8 mouse cellular contexts compared by ENCODE assay signal in the genomic region with DNA sequence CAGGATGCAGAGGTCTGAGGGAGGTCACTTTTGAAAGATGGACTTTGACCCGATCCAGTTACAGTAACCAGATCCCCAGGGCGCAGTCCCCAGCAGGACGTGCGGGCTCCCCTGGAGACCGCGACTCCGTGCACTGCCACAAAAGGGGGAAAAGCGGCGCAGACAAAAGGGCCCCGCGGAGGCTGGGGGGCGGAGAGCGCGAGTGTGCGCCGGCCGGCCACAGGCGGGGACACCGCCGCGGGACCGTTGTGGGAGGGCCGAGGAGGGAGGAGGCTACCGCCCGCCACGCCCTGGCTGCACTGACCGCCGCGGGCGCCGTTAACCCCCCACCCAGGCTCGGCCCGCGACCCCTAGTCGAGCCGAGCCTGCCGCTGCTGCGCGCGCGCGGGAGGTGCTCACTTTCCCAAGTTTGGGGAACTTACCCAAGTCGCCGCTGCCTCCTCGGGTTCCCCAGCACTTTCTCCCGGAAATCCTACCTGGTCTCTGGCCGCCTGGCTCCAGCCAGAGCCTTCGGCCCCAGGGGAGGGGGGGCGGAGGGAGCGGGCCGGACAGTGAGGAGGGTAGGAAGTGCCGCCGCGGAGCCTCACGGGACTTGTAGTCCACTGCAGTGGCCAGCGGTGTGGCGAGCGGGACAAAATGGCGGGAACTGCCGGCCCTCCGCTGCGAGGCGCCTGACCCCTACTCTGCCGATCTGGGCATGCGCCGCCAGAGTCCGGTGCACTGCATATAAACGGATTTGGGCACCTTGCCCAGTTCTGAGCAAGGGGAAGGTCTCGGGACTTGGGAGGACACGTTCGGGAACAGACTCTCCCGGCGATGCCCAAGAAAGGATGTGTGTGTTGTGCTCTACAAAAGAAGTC. TPM values are rescaled to one million over a fixed set of nuclear protein-coding genes. Genes with fewer than 3 reads are reported as not detected.
A peak's percentile ranks its signal among the peaks of the same experiment; 100 is the strongest.
DNase-seq lines count a peak whose midpoint lies in the region; ATAC-seq and TF ChIP-seq lines count a peak whose summit lies in the region.

A gene (minus strand): TSS at position 567 of the 860 bp plus-strand sequence.

- no peaks in the 10 kb centered on the region for H3K27me3 ChIP-seq in embryonic facial prominence, embryonic 15.5 days
- H3K27me3 ChIP-seq in heart, embryonic 10.5 days (ENCODE audit: insufficient read depth, poor library complexity, severe bottlenecking), result no peaks in the 10 kb centered on the region
- no peaks in the 10 kb centered on the region for H3K27me3 ChIP-seq in kidney, embryonic 15.5 days

- peak within 1 kb of the TSS; percentile 52 for H3K4me2 ChIP-seq in embryonic facial prominence, embryonic 15.5 days (replicated peaks)
- peak within 1 kb of the TSS; percentile 64 for H3K4me2 ChIP-seq in kidney, embryonic 15.5 days

- ATAC-seq in embryonic facial prominence, embryonic 15.5 days (ENCODE audit: insufficient number of reproducible peaks, low FRiP score, low TSS enrichment, low read depth), result peak; percentile 97
- peak; percentile 98 for ATAC-seq in kidney, embryonic 15.5 days (replicated peaks; ENCODE audit: low FRiP score)
- peak; percentile 100 for ATAC-seq in monocyte, adult 5-6 weeks (replicated peaks; ENCODE audit: insufficient number of reproducible peaks, low FRiP score, low TSS enrichment, poor library complexity, severe bottlenecking)

- DNase-seq in 416B (ENCODE audit: low read depth) (peak; percentile 99), liver (peak; percentile 96)
- peak; percentile 99 for DNase-seq in heart, embryonic 10.5 days (ENCODE audit: low spot score)
- peak; percentile 90 to 94 for DNase-seq in spleen, postnatal 4 days (ENCODE audit: low spot score in 2 of 2)

- peak; percentile 79; the same call in 1 of the 2 replicates for TF ChIP-seq POLR2A in bone marrow, adult 2 months (IDR thresholded peaks at IDR 0.05; ENCODE audit: borderline replicate concordance, control insufficient read depth, low read depth, low read length)

- peak within 1 kb of the TSS; percentile 92 for H3K4me3 ChIP-seq in bone marrow, adult 2 months (replicated peaks; ENCODE audit: control insufficient read depth, low read depth, low read length)
- H3K4me3 ChIP-seq in embryonic facial prominence, embryonic 15.5 days (replicated peaks), result peak within 1 kb of the TSS; percentile 89
- peak within 1 kb of the TSS; percentile 81 for H3K4me3 ChIP-seq in heart, embryonic 10.5 days
- H3K4me3 ChIP-seq in kidney, embryonic 15.5 days (replicated peaks), result peak within 1 kb of the TSS; percentile 66

- peak within 1 kb of the TSS; percentile 98 for H3K27ac ChIP-seq in bone marrow, adult 2 months (ENCODE audit: control insufficient read depth, insufficient read depth, low read depth, low read length, poor library complexity)
- peak within 1 kb of the TSS; percentile 98 for H3K27ac ChIP-seq in embryonic facial prominence, embryonic 15.5 days (replicated peaks)
- peak within 1 kb of the TSS; percentile 99 for H3K27ac ChIP-seq in heart, embryonic 10.5 days
- H3K27ac ChIP-seq in kidney, embryonic 15.5 days, result peak within 1 kb of the TSS; percentile 99

- H3K9me3 ChIP-seq in embryonic facial prominence, embryonic 15.5 days (replicated peaks), result no peaks in the 10 kb centered on the region
- no peaks in the 10 kb centered on the region for H3K9me3 ChIP-seq in heart, embryonic 10.5 days
- H3K9me3 ChIP-seq in kidney, embryonic 15.5 days (replicated peaks), result peaks cover 4% of the 10 kb centered on the region; the same call in 1 of the 2 replicates

- WGBS in bone marrow, adult 2 months, result under 1% methylated on average over 71 of the region's 73 CpGs
- under 1% methylated on average over 57 of the region's 73 CpGs for WGBS in embryonic facial prominence, embryonic 15.5 days
- WGBS in heart, embryonic 10.5 days, result under 1% methylated on average over 70 of the region's 73 CpGs
- under 1% methylated on average over 64 of the region's 73 CpGs for WGBS in kidney, embryonic 15.5 days

- no peaks in the 10 kb centered on the region; the same call in 1 of the 2 replicates for H3K4me1 ChIP-seq in bone marrow, adult 2 months (ENCODE audit: control insufficient read depth, insufficient read depth, low read length)
- peaks cover 4% of the 10 kb centered on the region; the same call in 1 of the 2 replicates for H3K4me1 ChIP-seq in embryonic facial prominence, embryonic 15.5 days
- H3K4me1 ChIP-seq in heart, embryonic 10.5 days, result peaks cover 17% of the 10 kb centered on the region
- peaks cover 25% of the 10 kb centered on the region for H3K4me1 ChIP-seq in kidney, embryonic 15.5 days

- peak within 1 kb of the TSS; percentile 91 for H3K9ac ChIP-seq in embryonic facial prominence, embryonic 15.5 days
- peak within 1 kb of the TSS; percentile 70 for H3K9ac ChIP-seq in kidney, embryonic 15.5 days

- no peaks in the 10 kb centered on the region for H3K36me3 ChIP-seq in embryonic facial prominence, embryonic 15.5 days
- no peaks in the 10 kb centered on the region for H3K36me3 ChIP-seq in heart, embryonic 10.5 days
- H3K36me3 ChIP-seq in kidney, embryonic 15.5 days, result no peaks in the 10 kb centered on the region

- no peak for TF ChIP-seq CTCF in bone marrow, adult 2 months (IDR thresholded peaks at IDR 0.05; ENCODE audit: control insufficient read depth, insufficient read depth, low read length)

RNA-seq across cellular contexts. Expression of the gene that starts here (rescaled TPM):
- 10.9 and 21.5 TPM in 2 replicates for polyA plus RNA-seq in bone marrow, adult 2 months (2011; ENCODE audit: insufficient read depth, insufficient read length, low replicate concordance, missing spikeins)
- 21.6 and 21.8 TPM in 2 replicates for polyA plus RNA-seq in embryonic facial prominence, embryonic 15.5 days (2015; fragmentation: Nextera tagmentation; extraction: Ambion mirVana)
- polyA plus RNA-seq in heart, embryonic 10.5 days (2016; fragmentation: Nextera tagmentation; extraction: Ambion mirVana), result 19.2 and 22.3 TPM in 2 replicates
- polyA plus RNA-seq in kidney, embryonic 15.5 days (2015; fragmentation: Nextera tagmentation; extraction: Ambion mirVana), result 25.6 and 27.3 TPM in 2 replicates
- total RNA-seq in monocyte, adult 5-6 weeks (2017), result 3.2 to 22.5 TPM (median 9.0 TPM) in 3 replicates

Comparison
In these comparisons a context has a peak if more than half of its experiments do, and no peak if none do; other contexts are left out.
1. Peak in every context shown above with its lines: DNase-seq, ATAC-seq, H3K4me3 ChIP-seq and H3K27ac ChIP-seq.